9 mouse cellular contexts compared by ENCODE assay signal in the genomic region with DNA sequence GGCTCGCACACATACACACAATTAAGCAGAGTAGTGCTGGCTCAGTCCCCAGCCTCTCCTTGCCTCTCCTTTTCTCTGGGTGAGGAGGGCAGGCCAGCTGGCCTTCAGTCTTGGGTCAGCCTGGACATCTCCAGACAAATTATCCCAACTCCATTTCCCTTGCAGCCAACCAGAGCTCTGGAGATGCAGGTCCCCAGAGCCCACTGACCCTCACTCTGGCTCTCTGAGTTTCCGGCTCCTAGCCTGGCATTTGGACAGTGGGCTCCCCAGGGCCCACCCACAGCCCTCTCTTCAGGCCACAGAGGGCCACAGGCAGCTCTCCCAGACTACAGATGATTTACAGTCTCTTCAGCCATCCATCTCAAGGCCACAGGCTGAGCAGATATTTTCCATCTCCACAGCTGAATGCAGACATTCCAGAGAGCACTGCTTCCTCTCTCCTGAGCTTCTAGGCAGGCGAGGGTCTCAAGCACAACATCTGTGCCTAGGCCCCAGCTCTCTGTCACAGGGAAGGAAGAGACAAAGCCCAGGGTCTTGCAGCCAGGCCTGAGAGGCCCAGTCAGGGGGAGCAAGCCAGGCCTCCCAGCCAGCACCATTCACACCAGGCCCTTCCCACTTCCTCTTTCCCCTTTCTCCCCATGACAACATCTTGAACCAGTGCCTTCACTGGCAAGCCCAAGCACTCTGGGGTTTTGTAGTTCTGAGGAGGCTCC. TPM values are rescaled to one million over a fixed set of nuclear protein-coding genes. Genes with fewer than 3 reads are reported as not detected.
DNase-seq lines count a peak whose midpoint lies in the region; ATAC-seq lines count a peak whose summit lies in the region.
"Had no signal": no experiment of that assay in that cellular context is flagged by ENCODE, and none has a peak within 500 bp of the region (broad histone marks: within the 10 kb centered on the region; RNA-seq: fewer than 3 reads in every experiment).

No protein-coding gene starts in this region.

- H3K36me3 ChIP-seq in embryonic facial prominence, embryonic 12.5 days, result 0 out of 2 replicates have a peak, but pooled peaks cover 3% of the 10 kb centered on the region
- no peaks in the 10 kb centered on the region for H3K36me3 ChIP-seq in intestine, embryonic 16.5 days (ENCODE audit: control insufficient read depth, insufficient read depth, low read length)
- H3K36me3 ChIP-seq in liver, embryonic 13.5 days, result no peaks in the 10 kb centered on the region
- H3K36me3 ChIP-seq in neural tube, embryonic 13.5 days, result no peaks in the 10 kb centered on the region

- no peaks in the 10 kb centered on the region for H3K9me3 ChIP-seq in embryonic facial prominence, embryonic 12.5 days
- no peaks in the 10 kb centered on the region for H3K9me3 ChIP-seq in intestine, embryonic 16.5 days (ENCODE audit: control insufficient read depth, low read length)
- no peaks in the 10 kb centered on the region for H3K9me3 ChIP-seq in liver, embryonic 13.5 days (replicated peaks)
- H3K9me3 ChIP-seq in neural tube, embryonic 13.5 days, result no peaks in the 10 kb centered on the region

- H3K4me2 ChIP-seq in embryonic facial prominence, embryonic 12.5 days (replicated peaks), result peak overlapping the region; percentile 24
- 0 out of 2 replicates have a peak overlapping the region, but pooled peaks have one; percentile 22 for H3K4me2 ChIP-seq in intestine, embryonic 16.5 days (ENCODE audit: low read depth, low read length)
- H3K4me2 ChIP-seq in liver, embryonic 13.5 days, result no peak overlapping the region
- H3K4me2 ChIP-seq in neural tube, embryonic 13.5 days, result 0 out of 2 replicates have a peak overlapping the region, but pooled peaks have one; percentile 11

- no peak overlapping the region for H3K4me3 ChIP-seq in embryonic facial prominence, embryonic 12.5 days
- no peak overlapping the region for H3K4me3 ChIP-seq in intestine, embryonic 16.5 days (ENCODE audit: low read length)
- no peak overlapping the region for H3K4me3 ChIP-seq in liver, embryonic 13.5 days (replicated peaks)
- no peak overlapping the region for H3K4me3 ChIP-seq in neural tube, embryonic 13.5 days
- H3K4me3 ChIP-seq: megakaryocyte, embryonic 14.5 days had no signal

- peak overlapping the region; percentile 31; the same call in 1 of the 2 replicates for H3K9ac ChIP-seq in embryonic facial prominence, embryonic 12.5 days
- peak overlapping the region; percentile 38 for H3K9ac ChIP-seq in intestine, embryonic 16.5 days (ENCODE audit: low read depth, low read length)
- no peak overlapping the region for H3K9ac ChIP-seq in liver, embryonic 13.5 days
- H3K9ac ChIP-seq in neural tube, embryonic 13.5 days, result peak overlapping the region; percentile 49

- H3K4me1 ChIP-seq in embryonic facial prominence, embryonic 12.5 days, result peaks cover 48% of the 10 kb centered on the region
- H3K4me1 ChIP-seq in intestine, embryonic 16.5 days (ENCODE audit: control insufficient read depth, insufficient read depth, low read length), result peaks cover 32% of the 10 kb centered on the region
- H3K4me1 ChIP-seq in liver, embryonic 13.5 days (replicated peaks), result no peaks in the 10 kb centered on the region
- peaks cover 35% of the 10 kb centered on the region for H3K4me1 ChIP-seq in neural tube, embryonic 13.5 days (replicated peaks)

- peak; percentile 64 for DNase-seq in layer of hippocampus, adult 11-12 months (ENCODE audit: low spot score)
- no peak for DNase-seq in layer of hippocampus, adult 9-10 months (ENCODE audit: low spot score)
- peak; percentile 99 for DNase-seq in heart, adult 11 months
- peak; percentile 4 for DNase-seq in liver, embryonic 13.5 days

- 41% methylated on average over 3 of the region's 3 CpGs for WGBS in embryonic facial prominence, embryonic 12.5 days
- WGBS in intestine, embryonic 16.5 days, result 36% methylated on average over 3 of the region's 3 CpGs
- WGBS in liver, embryonic 13.5 days (ENCODE audit: insufficient replicate concordance), result 40% methylated on average over 3 of the region's 3 CpGs
- WGBS in neural tube, embryonic 13.5 days, result 33% methylated on average over 3 of the region's 3 CpGs

- peak; percentile 84 for ATAC-seq in embryonic facial prominence, embryonic 12.5 days (ENCODE audit: insufficient number of reproducible peaks, insufficient read depth, low FRiP score, low TSS enrichment)
- ATAC-seq in intestine, embryonic 16.5 days, result peak; percentile 93
- peak; percentile 67 for ATAC-seq in liver, embryonic 13.5 days (ENCODE audit: low read depth)
- peak; percentile 87 for ATAC-seq in neural tube, embryonic 13.5 days (ENCODE audit: low read depth)
- no peak for ATAC-seq in activated CD4-positive, CD25-positive, alpha-beta regulatory T cell, adult 4 months

- H3K27ac ChIP-seq in embryonic facial prominence, embryonic 12.5 days, result peak overlapping the region; percentile 93
- H3K27ac ChIP-seq in intestine, embryonic 16.5 days (ENCODE audit: low read length), result peak overlapping the region; percentile 97
- H3K27ac ChIP-seq in liver, embryonic 13.5 days, result peak overlapping the region; percentile 67
- peak overlapping the region; percentile 83 for H3K27ac ChIP-seq in neural tube, embryonic 13.5 days (replicated peaks)

- H3K27me3 ChIP-seq in embryonic facial prominence, embryonic 12.5 days, result no peaks in the 10 kb centered on the region
- no peaks in the 10 kb centered on the region for H3K27me3 ChIP-seq in intestine, embryonic 16.5 days (replicated peaks; ENCODE audit: control insufficient read depth, insufficient read depth, low read length)
- H3K27me3 ChIP-seq in liver, embryonic 13.5 days, result no peaks in the 10 kb centered on the region
- H3K27me3 ChIP-seq in neural tube, embryonic 13.5 days, result no peaks in the 10 kb centered on the region
- H3K27me3 ChIP-seq: megakaryocyte, embryonic 14.5 days had no signal

RNA-seq across cellular contexts. Expression of a gene that starts 19.8 kb away (rescaled TPM):
- polyA plus RNA-seq in embryonic facial prominence, embryonic 12.5 days (2016; fragmentation: Nextera tagmentation; extraction: Ambion mirVana), result 14.8 and 15.4 TPM in 2 replicates
- 4.4 and 5.4 TPM in 2 replicates for polyA plus RNA-seq in intestine, embryonic 16.5 days (2015; fragmentation: Nextera tagmentation; extraction: Ambion mirVana)
- 0.22 and 0.75 TPM in 2 replicates for polyA plus RNA-seq in liver, embryonic 13.5 days (2015; fragmentation: Nextera tagmentation; extraction: Ambion mirVana)
- polyA plus RNA-seq in neural tube, embryonic 13.5 days (2015; fragmentation: Nextera tagmentation; extraction: Ambion mirVana), result 1.9 and 3.8 TPM in 2 replicates
- polyA plus RNA-seq in activated CD4-positive, CD25-positive, alpha-beta regulatory T cell, adult 4 months (2017; shearing (Covaris generic)), result not detected
